Comparison of ENCODE assay signal across 1 mouse cellular context in genomic region chr17:57347781-57348180, GRCm38 (mm10).
TF ChIP-seq lines count a peak whose summit lies in the region.

No protein-coding gene starts in this region.

TF ChIP-seq in CH12.LX, 34 proteins besides CTCF, POLR2A, EP300 and RAD21 (continued from another document):
- TF ChIP-seq GABPA (IDR thresholded peaks at IDR 0.05; ENCODE audit: insufficient replicate concordance, low read depth, low read length) (no peak), TCF12 (IDR thresholded peaks at IDR 0.05; ENCODE audit: low read depth, low read length) (no peak), MAZ (IDR thresholded peaks at IDR 0.05; ENCODE audit: low read depth, low read length) (no peak), ZC3H11A (IDR thresholded peaks at IDR 0.05; ENCODE audit: low read depth, low read length) (no peak), JUND (conservative IDR thresholded peaks at IDR 0.05; ENCODE audit: low read depth, low read length) (no peak), TBP (conservative IDR thresholded peaks at IDR 0.05; ENCODE audit: low read depth, low read length) (no peak)
